8 mouse cellular contexts compared by ENCODE assay signal in the genomic region with DNA sequence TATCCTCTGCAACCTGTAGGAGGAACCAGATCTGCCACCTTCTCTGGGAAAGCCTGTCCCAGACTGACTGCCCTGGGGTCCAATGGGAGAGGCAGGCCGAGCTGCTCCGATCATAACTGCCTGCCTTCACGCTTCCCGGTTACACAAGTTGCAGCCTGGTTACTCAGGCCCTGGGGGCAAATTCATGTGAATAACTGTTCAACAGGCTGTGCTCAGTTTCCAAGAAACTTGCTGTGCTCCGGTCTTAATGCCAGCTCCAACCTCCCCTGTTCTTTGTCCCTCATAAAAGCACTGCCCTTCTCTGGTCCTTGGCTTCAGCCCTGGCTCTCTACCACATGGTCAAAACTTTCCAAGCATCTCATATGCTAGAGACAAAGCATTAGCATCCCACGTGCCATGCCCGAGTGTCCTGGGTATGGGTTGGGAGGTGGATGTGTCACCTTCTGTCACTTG. TPM values are rescaled to one million over a fixed set of nuclear protein-coding genes. Genes with fewer than 3 reads are reported as not detected.
DNase-seq lines count a peak whose midpoint lies in the region; ATAC-seq and TF ChIP-seq lines count a peak whose summit lies in the region.

No protein-coding gene starts in this region.

- H3K4me3 ChIP-seq in heart, postnatal 0 days (ENCODE audit: low read depth, low read length): no peak overlapping the region

- no peaks in the 10 kb centered on the region for H3K27me3 ChIP-seq in heart, postnatal 0 days (ENCODE audit: control insufficient read depth, insufficient read depth, low read length)

- DNase-seq in adrenal gland, postnatal 36 days: peak; percentile 50 to 52
- no peak for DNase-seq in adrenal gland, adult 8-10 months
- DNase-seq in embryo, embryonic 9.5 days (ENCODE audit: extremely low spot score): peak; percentile 31
- DNase-seq in heart, postnatal 0 days (ENCODE audit: low spot score): peak; percentile 35
- DNase-seq in kidney, postnatal 4 days: peak; percentile 73 to 85
- peak; percentile 55 to 72 for DNase-seq in urinary bladder, postnatal 4 days (ENCODE audit: low spot score in 2 of 2)
- DNase-seq in T-cell, adult 2 months (ENCODE audit: low spot score): no peak
- no peak for DNase-seq in cerebellum, postnatal 25 days

- peak overlapping the region; percentile 77 for H3K27ac ChIP-seq in heart, postnatal 0 days (ENCODE audit: low read depth)

- WGBS in heart, postnatal 0 days: 57% methylated on average over 7 of the region's 7 CpGs

- TF ChIP-seq EP300 in heart, postnatal 0 days (IDR thresholded peaks at IDR 0.05; ENCODE audit: low read depth): no peak

- no peaks in the 10 kb centered on the region for H3K9me3 ChIP-seq in heart, postnatal 0 days (replicated peaks; ENCODE audit: control insufficient read depth, low read length)

- no peak overlapping the region for H3K9ac ChIP-seq in heart, postnatal 0 days (replicated peaks; ENCODE audit: low read depth, low read length)

- peaks cover 29% of the 10 kb centered on the region for H3K36me3 ChIP-seq in heart, postnatal 0 days (replicated peaks; ENCODE audit: control insufficient read depth, insufficient read depth, low read length)

- H3K4me2 ChIP-seq in heart, postnatal 0 days (ENCODE audit: low read depth, low read length): no peak overlapping the region

- peak; percentile 53 for ATAC-seq in heart, postnatal 0 days (ENCODE audit: insufficient read depth, low read depth)

- peaks cover 6% of the 10 kb centered on the region; the same call in 1 of the 2 replicates for H3K4me1 ChIP-seq in heart, postnatal 0 days (ENCODE audit: control insufficient read depth, insufficient read depth)

- no peak for TF ChIP-seq CTCF in heart, postnatal 0 days (IDR thresholded peaks at IDR 0.05; ENCODE audit: low read depth)

RNA-seq across cellular contexts. Expression of a gene that starts 32.3 kb away (rescaled TPM):
- total RNA-seq in adrenal gland, postnatal 36 days (2021): 100 to 1,000 TPM; 823 to 834 TPM
- total RNA-seq in adrenal gland, adult 8-10 months (2022): 100 to 1,000 TPM; 800 to 966 (median 845) TPM
- total RNA-seq in heart, postnatal 0 days (2014; rRNA removed; ENCODE audit: low replicate concordance): 914 and 1,212 TPM in 2 replicates
- 227 and 257 TPM in 2 replicates for polyA plus RNA-seq in heart, postnatal 0 days (2015; fragmentation: Nextera tagmentation; extraction: Ambion mirVana)

Comparison
In these comparisons a context has a peak if more than half of its experiments do, and no peak if none do; other contexts are left out.
1. DNase-seq: peak in adrenal gland, postnatal 36 days (2 of 2), embryo, embryonic 9.5 days (single experiment), heart, postnatal 0 days (single experiment), kidney, postnatal 4 days (2 of 2) and urinary bladder, postnatal 4 days (2 of 2); none in adrenal gland, adult 8-10 months (single experiment), T-cell, adult 2 months (single experiment) and cerebellum, postnatal 25 days (0 of 2).